Mouse (Mus musculus): ENCODE results near the gene Iqsec2. TPM values are rescaled to one million over a fixed set of nuclear protein-coding genes. Genes with fewer than 3 reads are reported as not detected.

Gene Iqsec2
- polyA plus RNA-seq, 1 experiment from 2014 or later, result 4.2 TPM

- no peak overlapping the region for H3K9ac ChIP-seq
- TF ChIP-seq CTCF (IDR thresholded peaks at IDR 0.05; ENCODE audit: low read depth), result no peak
- no peak for DNase-seq
- H3K4me2 ChIP-seq, result no peak overlapping the region
- H3K27ac ChIP-seq (ENCODE audit: low read depth), result no peak overlapping the region
- no peaks in the 10 kb centered on the region for H3K4me1 ChIP-seq (ENCODE audit: insufficient read depth)
- H3K27me3 ChIP-seq (ENCODE audit: insufficient read depth, low read length), result peaks cover 26% of the 10 kb centered on the region; the same call in 1 of the 2 replicates
- no peak overlapping the region for H3K4me3 ChIP-seq (ENCODE audit: low read depth, low read length)
- 35% methylated on average over 8 of the region's 8 CpGs for WGBS
- H3K9me3 ChIP-seq (ENCODE audit: low read depth, low read length), result no peaks in the 10 kb centered on the region
- ATAC-seq (ENCODE audit: insufficient read depth), result no peak
- no peaks in the 10 kb centered on the region for H3K36me3 ChIP-seq (ENCODE audit: insufficient read depth)
These were observed 58.5 kb downstream of the Iqsec2 start for GRCm38 (mm10) chrX:152202422-152203103.

GRCm38 (mm10) chrX:152203247-152203646 lies 59.2 kb downstream of the Iqsec2 start:
- H3K9me3 ChIP-seq (ENCODE audit: low read depth, low read length), result no peaks in the 10 kb centered on the region
- no peaks in the 10 kb centered on the region for H3K36me3 ChIP-seq (ENCODE audit: insufficient read depth)
- peaks cover 22% of the 10 kb centered on the region; the same call in 1 of the 2 replicates for H3K27me3 ChIP-seq (ENCODE audit: insufficient read depth, low read length)
- no peak for ATAC-seq (ENCODE audit: insufficient read depth)
- H3K27ac ChIP-seq (ENCODE audit: low read depth), result no peak overlapping the region
- H3K9ac ChIP-seq, result no peak overlapping the region
- H3K4me2 ChIP-seq, result no peak overlapping the region
- no peak for DNase-seq
- no peaks in the 10 kb centered on the region for H3K4me1 ChIP-seq (ENCODE audit: insufficient read depth)
- 74% methylated on average over 4 of the region's 4 CpGs for WGBS
- no peak for TF ChIP-seq CTCF (IDR thresholded peaks at IDR 0.05; ENCODE audit: low read depth)
- H3K4me3 ChIP-seq (ENCODE audit: low read depth, low read length), result no peak overlapping the region

GRCm38 (mm10) chrX:152205486-152205885 lies 61.4 kb downstream of the Iqsec2 start:
- WGBS, result 83% methylated on average over 1 of the region's 1 CpGs
- no peaks in the 10 kb centered on the region for H3K9me3 ChIP-seq (ENCODE audit: low read depth, low read length)
- peaks cover 19% of the 10 kb centered on the region; the same call in 1 of the 2 replicates for H3K27me3 ChIP-seq (ENCODE audit: insufficient read depth, low read length)
- H3K4me1 ChIP-seq (ENCODE audit: insufficient read depth), result no peaks in the 10 kb centered on the region
- H3K4me3 ChIP-seq (ENCODE audit: low read depth, low read length), result no peak overlapping the region
- no peak for DNase-seq
- H3K9ac ChIP-seq, result no peak overlapping the region
- TF ChIP-seq CTCF (IDR thresholded peaks at IDR 0.05; ENCODE audit: low read depth), result no peak
- H3K36me3 ChIP-seq (ENCODE audit: insufficient read depth), result no peaks in the 10 kb centered on the region
- H3K4me2 ChIP-seq, result no peak overlapping the region
- no peak for ATAC-seq (ENCODE audit: insufficient read depth)
- no peak overlapping the region for H3K27ac ChIP-seq (ENCODE audit: low read depth)

DNA sequence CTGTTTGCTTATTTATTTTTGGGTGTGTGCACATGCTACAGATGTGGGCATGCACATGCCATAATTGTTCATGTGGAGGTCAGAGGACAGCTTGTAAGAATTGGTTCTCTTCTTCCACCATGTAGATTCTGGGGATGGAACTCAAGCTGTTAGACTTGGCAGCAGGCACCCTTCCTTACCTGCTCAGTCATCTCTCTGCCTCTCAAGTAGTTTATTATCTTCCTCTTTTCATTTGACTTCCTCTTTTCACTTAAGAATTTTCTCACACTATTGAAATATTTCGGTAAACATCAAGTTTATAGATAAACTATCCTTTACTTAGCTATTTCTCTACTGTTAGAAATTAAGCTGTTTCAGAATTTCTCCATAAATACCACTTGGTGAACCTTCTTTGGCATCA lies 70.6 kb downstream of the Iqsec2 start:
- ATAC-seq (ENCODE audit: insufficient read depth) (no peak), DNase-seq (no peak)
- Histone ChIP-seq H3K27ac (ENCODE audit: low read depth) (no peak overlapping the region), H3K27me3 (ENCODE audit: insufficient read depth, low read length) (peaks cover 8% of the 10 kb centered on the region; the same call in 1 of the 2 replicates), H3K4me3 (ENCODE audit: low read depth, low read length) (no peak overlapping the region), H3K36me3 (ENCODE audit: insufficient read depth) (no peaks in the 10 kb centered on the region), H3K9me3 (ENCODE audit: low read depth, low read length) (no peaks in the 10 kb centered on the region), H3K4me2 (no peak overlapping the region), H3K9ac (no peak overlapping the region), H3K4me1 (ENCODE audit: insufficient read depth) (no peaks in the 10 kb centered on the region)
- 74% methylated on average over 1 of the region's 1 CpGs for WGBS
- TF ChIP-seq CTCF (IDR thresholded peaks at IDR 0.05; ENCODE audit: low read depth), result no peak

GRCm38 (mm10) chrX:152218529-152218928 lies 74.5 kb downstream of the Iqsec2 start:
- Histone ChIP-seq H3K4me1 (ENCODE audit: insufficient read depth) (no peaks in the 10 kb centered on the region), H3K4me2 (no peak overlapping the region), H3K36me3 (ENCODE audit: insufficient read depth) (no peaks in the 10 kb centered on the region), H3K9ac (no peak overlapping the region), H3K4me3 (ENCODE audit: low read depth, low read length) (no peak overlapping the region), H3K27me3 (ENCODE audit: insufficient read depth, low read length) (peaks cover 3% of the 10 kb centered on the region; the same call in 1 of the 2 replicates), H3K9me3 (ENCODE audit: low read depth, low read length) (no peaks in the 10 kb centered on the region), H3K27ac (ENCODE audit: low read depth) (no peak overlapping the region)
- no peak for TF ChIP-seq CTCF (IDR thresholded peaks at IDR 0.05; ENCODE audit: low read depth)
- DNase-seq, result no peak
- WGBS, result 87% methylated on average over 2 of the region's 2 CpGs
- no peak for ATAC-seq (ENCODE audit: insufficient read depth)

DNA sequence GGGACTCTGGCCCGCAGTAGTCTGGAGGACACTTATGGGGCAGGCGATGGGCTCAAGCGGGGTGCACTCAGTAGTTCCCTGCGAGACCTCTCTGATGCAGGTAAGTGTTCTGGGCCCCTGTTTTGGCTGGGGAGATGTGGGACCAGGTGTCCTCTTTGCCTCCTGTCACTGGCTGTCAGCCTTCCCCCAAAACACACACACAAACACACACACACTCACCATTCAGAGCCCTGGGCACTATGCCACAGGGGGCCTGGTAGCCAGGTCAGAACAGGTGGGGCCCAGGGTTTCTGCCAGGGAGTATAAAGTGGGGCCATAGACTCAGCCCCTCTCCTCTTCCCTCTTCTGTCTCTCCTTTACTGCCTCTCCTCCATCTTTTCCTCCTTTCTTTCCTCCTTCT lies 77.7 kb downstream of the Iqsec2 start:
- DNase-seq (no peak), ATAC-seq (ENCODE audit: insufficient read depth) (no peak)
- no peak overlapping the region for H3K4me3 ChIP-seq (ENCODE audit: low read depth, low read length)
- no peaks in the 10 kb centered on the region for H3K4me1 ChIP-seq (ENCODE audit: insufficient read depth)
- peaks cover 5% of the 10 kb centered on the region; the same call in 1 of the 2 replicates for H3K27me3 ChIP-seq (ENCODE audit: insufficient read depth, low read length)
- no peaks in the 10 kb centered on the region for H3K36me3 ChIP-seq (ENCODE audit: insufficient read depth)
- no peak overlapping the region for H3K9ac ChIP-seq
- WGBS, result 58% methylated on average over 4 of the region's 4 CpGs
- H3K4me2 ChIP-seq, result no peak overlapping the region
- TF ChIP-seq CTCF (IDR thresholded peaks at IDR 0.05; ENCODE audit: low read depth), result no peak
- H3K27ac ChIP-seq (ENCODE audit: low read depth), result no peak overlapping the region
- no peaks in the 10 kb centered on the region for H3K9me3 ChIP-seq (ENCODE audit: low read depth, low read length)

DNA sequence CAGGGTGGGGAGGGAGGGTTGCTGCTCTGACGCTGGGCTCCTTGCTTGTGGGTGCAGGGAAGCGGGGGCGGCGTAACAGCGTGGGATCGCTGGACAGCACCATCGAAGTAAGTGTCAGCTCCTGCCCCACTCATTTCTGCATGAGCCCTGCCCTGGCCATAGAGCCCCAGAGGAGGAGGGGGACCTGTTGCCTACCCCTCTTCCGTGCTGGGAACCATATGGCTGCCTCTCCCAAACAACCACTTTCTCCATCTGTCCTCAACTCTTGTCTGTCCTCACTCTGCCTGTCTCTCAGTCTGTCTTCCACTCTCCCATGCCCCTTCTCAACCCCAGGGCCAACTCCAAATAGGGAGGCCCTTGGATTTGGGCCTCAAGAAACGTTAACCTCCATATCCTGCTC lies 78.2 kb downstream of the Iqsec2 start:
- Histone ChIP-seq H3K27ac (ENCODE audit: low read depth) (no peak overlapping the region), H3K4me2 (no peak overlapping the region), H3K9me3 (ENCODE audit: low read depth, low read length) (no peaks in the 10 kb centered on the region), H3K36me3 (ENCODE audit: insufficient read depth) (no peaks in the 10 kb centered on the region), H3K4me3 (ENCODE audit: low read depth, low read length) (no peak overlapping the region), H3K27me3 (ENCODE audit: insufficient read depth, low read length) (peaks cover 5% of the 10 kb centered on the region; the same call in 1 of the 2 replicates), H3K9ac (no peak overlapping the region), H3K4me1 (ENCODE audit: insufficient read depth) (no peaks in the 10 kb centered on the region)
- ATAC-seq (ENCODE audit: insufficient read depth) (no peak), DNase-seq (no peak)
- 57% methylated on average over 9 of the region's 9 CpGs for WGBS
- no peak for TF ChIP-seq CTCF (IDR thresholded peaks at IDR 0.05; ENCODE audit: low read depth)

Measured in lung, embryonic 14.5 days (tissue).